Mouse (Mus musculus): ENCODE data around the gene Serp1.
"Not testable (repeated sequence)": the region's sequence is repeated elsewhere in the genome, so short reads cannot be mapped to it uniquely, and the experiment has no call there.

Serp1 gene

DNA sequence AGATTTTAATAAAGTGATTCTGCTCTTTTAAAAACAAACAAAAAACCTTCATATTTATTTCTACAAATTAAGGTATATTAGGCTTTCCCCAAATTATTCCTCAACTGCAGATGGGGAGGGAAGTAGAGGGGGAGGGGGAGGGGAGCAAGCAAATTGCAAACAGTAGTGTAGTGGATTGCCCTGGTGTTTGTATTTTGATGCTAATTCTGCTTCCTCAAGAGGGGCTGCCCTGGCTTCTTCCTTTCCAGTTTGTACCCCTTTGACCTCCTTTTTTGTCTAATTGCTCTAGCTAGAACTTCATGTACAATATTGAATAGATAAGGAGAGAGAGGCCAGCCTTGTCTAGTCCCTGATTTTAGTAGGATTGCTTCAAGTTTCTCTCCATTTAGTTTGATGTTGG, 21.0 kb downstream of the Serp1 start:
- DNase-seq = no peak

- DNase-seq = no peak
Measured at GRCm38 (mm10) chr3:58503720-58504333, 21.9 kb downstream of the Serp1 start.

- DNase-seq = no peak
Measured at GRCm38 (mm10) chr3:58501961-58502360, 23.7 kb downstream of the Serp1 start.

DNA sequence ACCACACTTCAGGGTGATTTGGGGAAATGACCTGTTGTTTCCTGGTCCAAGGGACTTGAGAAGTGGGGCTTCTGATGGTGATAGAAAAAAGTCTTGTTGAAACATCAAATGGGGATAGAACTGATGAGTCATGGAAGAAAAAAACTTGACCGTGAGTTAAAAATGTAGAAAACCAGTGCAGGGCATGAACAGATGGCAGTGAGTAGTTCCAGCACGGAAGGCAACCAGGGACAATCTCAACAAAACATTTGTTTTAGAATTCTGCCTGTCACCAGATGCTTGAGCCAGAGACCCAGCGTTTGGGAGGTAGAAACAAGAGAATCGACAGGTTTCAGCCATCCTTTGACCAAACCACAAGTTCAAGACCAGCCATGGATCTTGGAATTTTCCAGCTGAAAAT, 32.1 kb downstream of the Serp1 start:
- no peak for DNase-seq

DNA sequence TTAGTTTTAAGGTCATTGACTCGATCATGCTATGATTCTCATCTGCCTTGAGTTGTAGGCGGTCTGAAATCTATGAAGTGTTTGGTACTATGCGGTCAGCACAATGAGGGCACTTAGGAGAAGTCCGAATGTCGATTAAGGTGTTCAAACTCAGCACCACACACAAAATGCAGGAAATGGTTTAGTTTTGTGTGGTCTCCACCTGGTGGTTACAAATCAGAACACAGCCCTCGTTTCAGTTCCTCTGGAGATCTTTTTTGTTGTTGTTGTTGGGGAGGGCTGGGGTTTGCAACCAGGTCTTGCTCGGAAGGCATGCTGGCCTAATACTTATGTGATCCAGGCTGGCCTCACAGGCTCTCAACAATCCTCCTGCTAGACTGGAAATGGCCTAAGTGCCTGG, 34.9 kb downstream of the Serp1 start:
- DNase-seq = peak in 1 of 2 experiments; percentile 23

- DNase-seq = no peak
Measured at GRCm38 (mm10) chr3:58487999-58488775, 37.5 kb downstream of the Serp1 start.

- no peak for DNase-seq
Measured at GRCm38 (mm10) chr3:58487121-58487520, 38.6 kb downstream of the Serp1 start.

DNA sequence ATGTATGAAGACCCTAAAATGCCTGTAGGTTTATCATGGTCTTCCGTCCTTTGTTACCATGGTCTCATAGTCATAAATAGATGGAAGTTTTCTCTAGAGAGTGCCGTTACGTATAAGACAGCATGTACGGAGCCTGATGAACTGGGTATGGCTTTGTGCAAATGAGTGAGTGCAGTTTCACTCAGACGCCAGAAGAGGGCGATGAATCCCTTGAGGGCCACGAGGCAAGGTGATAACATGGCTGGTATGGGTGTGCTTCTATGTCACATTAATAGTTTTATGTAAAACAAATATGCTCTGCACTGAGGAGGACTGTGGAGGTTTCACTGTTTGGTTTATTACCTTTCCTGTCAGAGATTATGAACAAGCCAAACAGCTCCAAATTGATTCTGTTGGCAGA, 39.8 kb downstream of the Serp1 start:
- DNase-seq = no peak

GRCm38 (mm10) chr3:58478755-58479455, 46.8 kb downstream of the Serp1 start:
- no peak for DNase-seq

DNA sequence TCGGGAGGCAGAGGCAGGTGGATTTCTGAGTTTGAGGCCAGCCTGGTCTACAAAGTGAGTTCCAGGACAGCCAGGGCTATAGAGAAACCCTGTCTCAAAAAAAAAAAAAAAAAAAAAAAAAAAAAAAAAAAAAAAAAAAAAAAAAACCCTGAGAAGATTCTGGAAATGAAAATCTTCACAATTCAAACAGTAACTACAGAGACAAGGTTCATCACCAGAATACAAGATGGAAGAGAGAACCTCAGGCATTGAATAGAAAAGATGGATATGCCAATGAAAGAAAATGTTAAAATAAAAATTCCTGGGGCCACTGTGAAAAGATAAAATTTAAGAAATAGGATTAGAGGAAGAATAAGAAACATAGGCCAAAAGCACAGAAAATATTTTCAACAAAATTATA, 50.4 kb downstream of the Serp1 start:
- not testable (repeated sequence) for DNase-seq
